Mouse (Mus musculus) urinary bladder, postnatal 10 days (tissue): ENCODE data around the gene Hlcs.

Experiments used
- DNase-seq: peaks from one replicate; pipeline ENCODE4 v3.0.0; 2022; ENCODE audit warnings: low spot score

Hlcs gene

GRCm38 (mm10) chr16:94162000-94162399 is 151.4 kb downstream of the Hlcs start:
- DNase-seq = no peak

GRCm38 (mm10) chr16:94157819-94158218 is 155.6 kb downstream of the Hlcs start:
- no peak for DNase-seq

DNA sequence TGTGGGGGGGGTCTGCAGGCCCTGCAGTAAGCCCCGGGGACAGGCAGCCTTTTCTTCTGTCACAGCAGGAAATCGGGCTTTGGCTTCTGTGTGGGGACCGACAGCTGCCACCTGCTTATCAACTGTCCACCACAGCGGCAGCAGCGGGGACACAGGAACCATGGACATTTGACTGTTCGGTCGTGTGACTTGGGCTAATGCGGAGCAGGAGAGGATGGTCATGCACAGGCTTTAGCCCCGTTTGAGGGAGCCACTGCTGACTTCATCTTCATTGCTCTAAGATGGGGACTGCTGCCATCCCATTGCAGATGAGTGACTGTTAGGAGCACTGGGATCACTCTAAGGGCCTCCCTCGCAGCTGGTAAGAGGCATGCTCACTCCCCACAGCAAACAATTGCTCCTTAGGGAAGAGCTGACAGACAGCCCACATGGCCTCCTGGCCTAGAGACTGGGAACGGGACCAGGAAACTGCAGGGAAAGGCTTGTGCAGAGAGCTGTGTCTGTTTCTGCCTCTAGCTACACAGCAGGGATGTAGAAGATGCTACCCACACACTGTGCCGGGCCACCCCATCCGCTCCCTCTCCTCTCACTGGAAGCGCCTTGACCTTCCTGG is 158.2 kb downstream of the Hlcs start:
- DNase-seq = no peak

DNA sequence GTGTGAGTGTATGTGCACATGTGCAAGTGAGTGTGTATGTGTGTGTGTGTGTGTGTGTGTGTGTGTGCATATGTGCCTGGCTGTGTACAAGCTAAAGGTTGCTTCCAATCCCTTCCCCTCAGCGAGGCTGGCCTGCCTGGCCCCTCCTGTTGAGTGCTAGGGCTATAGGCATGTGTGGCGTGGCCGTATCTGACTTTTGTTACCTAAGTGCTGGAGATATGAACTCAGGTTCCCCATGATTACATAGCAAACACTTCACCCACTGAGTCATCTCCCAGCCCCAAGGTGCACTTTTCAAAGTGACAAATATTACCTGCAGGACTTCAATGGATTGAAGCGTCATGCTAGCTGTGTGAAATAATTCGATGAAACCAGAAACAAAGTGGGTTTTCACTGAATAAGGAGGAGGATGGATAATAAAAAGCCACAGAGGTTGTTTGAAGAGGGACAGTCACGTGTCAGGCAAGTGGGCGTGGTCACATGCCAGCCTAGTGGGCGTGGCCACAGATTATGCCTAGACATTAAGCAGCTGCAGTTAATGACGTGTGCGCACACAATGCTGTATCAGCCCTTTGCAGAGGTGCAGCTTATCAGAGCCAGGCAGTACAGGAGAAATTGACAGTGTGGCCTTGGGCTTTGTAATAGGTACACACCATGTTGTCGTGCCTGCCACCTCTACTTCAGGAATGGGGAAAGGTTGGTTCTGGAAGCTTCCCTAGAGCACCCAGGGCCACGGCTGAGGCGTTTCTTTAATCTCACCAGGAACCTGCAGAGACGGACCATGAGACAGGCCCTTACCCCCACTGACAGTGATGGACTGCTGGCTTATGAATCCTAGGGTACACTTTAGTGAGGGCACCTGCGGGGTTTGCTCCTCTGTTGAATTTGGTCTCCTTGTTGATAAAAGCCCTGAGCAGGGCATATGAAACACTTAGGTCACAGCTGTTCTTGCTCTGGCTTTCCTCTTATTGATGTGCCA is 163.0 kb downstream of the Hlcs start:
- DNase-seq = no peak

GRCm38 (mm10) chr16:94148139-94148538 is 165.2 kb downstream of the Hlcs start:
- DNase-seq = no peak

- no peak for DNase-seq
Observed at GRCm38 (mm10) chr16:94143325-94143724, 170.0 kb downstream of the Hlcs start.

GRCm38 (mm10) chr16:94140746-94141145 is 172.6 kb downstream of the Hlcs start:
- no peak for DNase-seq

DNA sequence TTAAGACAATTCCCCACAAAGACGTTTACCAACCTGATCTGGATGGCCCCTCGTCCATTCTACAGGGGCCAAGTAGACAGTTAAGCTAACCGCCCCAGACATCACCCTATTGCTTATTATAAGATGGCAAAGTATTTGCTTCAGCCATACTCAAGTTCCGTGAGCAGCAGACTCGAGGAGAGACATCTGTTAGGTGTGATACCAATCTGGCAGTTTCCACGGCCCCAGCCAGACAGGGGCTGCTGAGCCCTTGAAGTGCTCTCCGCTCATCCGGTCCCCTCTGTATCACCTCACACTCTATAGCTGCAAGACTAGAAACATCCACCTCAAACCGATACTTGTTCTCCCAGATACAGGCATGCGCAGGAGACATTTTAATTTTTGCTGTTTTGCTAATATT is 179.2 kb downstream of the Hlcs start:
- DNase-seq = no peak

DNA sequence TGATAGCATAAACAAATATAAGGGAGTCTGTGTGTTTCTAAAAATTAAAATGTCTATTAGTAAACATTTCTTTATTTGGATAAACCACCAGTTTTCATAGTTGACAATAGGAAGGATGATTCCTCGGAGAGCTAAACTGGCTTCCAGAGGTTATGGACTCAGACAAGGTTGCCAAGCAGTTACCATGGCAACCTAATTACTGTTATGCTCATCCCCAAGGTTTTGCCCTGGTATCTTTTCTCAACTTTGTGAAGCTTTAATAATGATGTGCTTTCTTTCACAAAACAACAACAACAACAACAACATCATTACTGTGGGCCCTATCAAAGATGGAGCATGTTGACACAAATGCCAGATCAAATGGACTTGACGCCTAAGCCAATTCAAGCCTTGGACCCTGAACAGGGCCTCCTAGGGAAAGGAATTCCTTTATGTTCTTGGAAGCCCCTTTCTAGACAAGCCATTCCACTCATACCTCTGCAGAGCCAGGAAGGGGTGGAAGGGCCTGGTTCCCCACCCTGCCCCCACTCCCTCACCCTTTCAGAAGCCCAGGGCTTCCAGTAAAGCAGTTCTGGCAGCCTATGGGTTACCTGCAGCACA is 185.0 kb downstream of the Hlcs start:
- no peak for DNase-seq

GRCm38 (mm10) chr16:94126200-94126599 is 187.2 kb downstream of the Hlcs start:
- no peak for DNase-seq

DNA sequence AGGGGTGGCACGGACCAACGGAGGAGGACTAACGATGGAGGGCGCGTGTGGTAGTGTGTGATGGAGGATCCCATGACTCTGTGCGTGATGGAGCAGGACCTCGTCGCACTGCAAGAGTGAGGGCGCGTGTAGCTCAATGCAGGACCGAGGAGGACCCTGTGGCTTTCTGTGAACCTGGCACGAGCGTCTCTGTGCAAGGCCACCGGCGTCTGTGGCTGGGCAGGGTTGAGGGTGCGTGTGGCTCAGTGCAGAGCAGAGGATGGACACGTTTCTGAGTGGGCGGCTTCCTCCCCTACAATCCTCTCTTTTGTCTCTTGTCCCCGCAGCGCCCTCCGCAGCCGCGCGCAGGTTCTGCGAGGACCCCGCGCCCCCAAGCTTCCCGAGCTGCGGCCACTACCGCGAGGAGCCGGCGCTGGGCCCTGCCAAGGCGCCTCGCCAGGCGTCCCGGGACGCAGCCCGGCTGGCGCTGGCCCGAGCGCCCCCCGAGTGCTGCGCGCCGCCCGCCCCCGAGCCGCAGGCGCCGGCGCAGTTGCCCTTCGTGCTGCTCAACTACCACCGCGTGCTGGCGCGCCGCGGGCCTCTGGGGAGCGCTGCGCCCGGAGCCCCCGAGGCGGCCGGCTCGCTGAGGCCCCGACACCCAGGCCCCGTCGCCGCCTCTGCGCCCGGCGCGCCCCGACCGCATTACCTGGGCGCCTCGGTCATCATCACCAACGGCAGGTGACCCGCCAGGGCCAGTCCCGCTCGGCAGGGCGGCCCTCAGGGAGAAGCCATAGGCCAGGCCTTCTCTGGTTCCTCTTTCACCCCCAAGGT is 188.0 kb downstream of the Hlcs start:
- no peak for DNase-seq

GRCm38 (mm10) chr16:94123247-94123646 is 190.1 kb downstream of the Hlcs start:
- DNase-seq = no peak

DNA sequence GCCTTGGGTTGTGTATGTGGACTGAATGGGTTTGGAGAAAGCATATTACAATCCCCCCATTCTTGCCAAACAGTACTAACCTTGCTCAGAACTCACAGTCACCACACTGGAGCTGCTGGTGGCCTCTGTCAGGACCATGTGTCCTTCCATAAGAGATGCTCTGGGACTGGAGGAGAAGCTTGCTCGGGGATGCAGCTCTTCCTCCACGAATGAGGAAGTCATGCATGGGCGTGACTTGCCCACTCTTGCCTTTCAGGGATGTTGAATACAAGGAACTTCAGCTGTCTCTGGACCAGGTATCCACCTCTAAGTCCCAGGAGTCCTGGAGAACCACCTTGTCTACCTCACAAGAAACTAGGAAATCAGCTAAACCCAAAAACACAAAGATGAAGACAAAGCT is 191.0 kb downstream of the Hlcs start:
- no peak for DNase-seq

GRCm38 (mm10) chr16:94118394-94118793 is 195.0 kb downstream of the Hlcs start:
- DNase-seq = no peak

DNA sequence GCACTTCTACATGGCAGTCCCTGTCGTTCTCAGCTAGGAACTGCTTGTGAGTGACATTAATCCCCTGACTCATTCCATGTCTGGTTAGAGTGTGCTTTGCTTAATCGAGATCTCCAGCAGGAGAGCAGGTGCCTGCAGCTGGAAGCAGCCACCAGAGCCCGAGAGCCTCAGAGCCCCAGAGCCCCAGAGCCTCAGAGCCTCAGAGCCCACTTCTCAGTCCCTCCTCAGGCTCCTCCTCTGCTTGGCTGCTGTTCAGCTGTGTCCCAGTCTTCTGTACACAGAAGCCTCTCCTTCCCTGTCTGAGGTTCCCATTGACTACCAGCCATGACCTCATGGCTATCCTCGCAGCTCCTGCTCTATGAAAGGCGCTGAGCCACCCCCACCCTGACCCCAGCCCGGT is 196.0 kb downstream of the Hlcs start:
- no peak for DNase-seq

DNA sequence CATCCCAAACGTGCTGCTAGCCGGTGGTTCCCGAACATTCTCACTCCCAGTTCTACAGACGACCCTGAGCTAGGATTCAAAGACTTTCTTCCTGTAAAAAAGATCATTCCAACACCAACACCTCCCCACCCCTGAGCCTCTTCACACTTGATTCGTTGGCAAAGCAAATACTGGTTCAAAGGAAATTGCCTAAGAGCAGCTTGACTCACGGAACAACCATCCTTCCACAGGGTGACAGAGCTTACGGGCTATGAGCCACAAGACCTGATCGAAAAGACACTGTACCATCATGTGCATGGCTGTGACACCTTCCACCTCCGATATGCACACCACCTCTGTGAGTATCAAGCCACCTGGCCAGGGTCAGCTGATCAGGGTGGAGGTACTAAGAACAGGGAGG is 198.7 kb downstream of the Hlcs start:
- no peak for DNase-seq

DNA sequence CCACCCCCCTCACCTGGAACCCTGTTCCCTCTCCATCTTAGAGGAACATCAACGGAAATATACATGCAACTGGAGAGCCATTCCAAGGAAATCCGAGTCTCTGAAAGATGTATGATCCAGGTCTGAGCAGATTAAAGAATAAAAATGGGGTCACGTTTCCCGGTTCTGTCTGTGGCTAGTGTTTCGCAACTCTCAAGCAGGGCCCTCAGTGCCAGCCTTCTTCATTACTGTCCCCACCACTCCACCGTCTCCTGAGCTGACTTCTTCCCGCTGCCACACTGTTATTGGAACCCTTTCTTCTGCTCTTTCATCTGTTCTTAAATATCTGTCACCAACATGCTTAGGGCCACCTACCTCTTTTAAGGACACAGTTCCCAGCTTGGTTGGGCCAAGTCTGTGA is 200.2 kb downstream of the Hlcs start:
- no peak for DNase-seq

DNA sequence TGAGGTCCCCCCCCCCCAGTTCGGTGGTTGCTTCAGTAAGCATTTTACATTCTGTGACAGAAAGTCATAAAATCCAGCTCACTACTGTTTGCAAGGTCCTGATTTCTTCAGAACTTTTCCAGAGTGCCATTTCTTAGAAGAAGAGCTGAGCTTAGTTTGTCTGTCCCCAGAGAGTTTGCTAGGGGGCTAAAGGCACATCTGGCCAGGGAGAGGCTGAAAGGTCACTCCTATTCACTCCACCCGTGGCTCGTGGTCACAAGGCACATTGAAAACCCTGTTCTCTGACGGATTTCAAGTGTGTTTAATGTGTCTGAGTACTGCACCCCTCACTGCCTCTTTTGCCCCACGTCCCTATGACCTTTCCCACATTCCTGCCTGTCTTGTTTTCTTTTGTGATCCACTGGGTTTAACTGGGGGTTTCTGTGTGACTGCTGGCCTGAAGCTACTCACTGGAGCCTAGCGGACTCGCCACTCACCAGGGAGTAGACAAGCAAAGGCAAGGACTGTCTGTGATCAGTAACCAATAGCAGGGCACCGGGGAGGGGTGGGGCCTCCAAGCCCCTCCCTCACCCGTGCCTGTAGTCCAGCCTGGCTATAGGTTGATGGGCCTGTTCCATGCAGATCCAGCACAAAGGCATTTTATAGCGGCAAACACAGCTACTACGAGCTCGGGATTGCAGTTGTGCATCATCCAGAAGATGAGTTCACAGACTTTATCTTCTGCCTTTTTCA is 215.5 kb downstream of the Hlcs start:
- DNase-seq = no peak

DNA sequence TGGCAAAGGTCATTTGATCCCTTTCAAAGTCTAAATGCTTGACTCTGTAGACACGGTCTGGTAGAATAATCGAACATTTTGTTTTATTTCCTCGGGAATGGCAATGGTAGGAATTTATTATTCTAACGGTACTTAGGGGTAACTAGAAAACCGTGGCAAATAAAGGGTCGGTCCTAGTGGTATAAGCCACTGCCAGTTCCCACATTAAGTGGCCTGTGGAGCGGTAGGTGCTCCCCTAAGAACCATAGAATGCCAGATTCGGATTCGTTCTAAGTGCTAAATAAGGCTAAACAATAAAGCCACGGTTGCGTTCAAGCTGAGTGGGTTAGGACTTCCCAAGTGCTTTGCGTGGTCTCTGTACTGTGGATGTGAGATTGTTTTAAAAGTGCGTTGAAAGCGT is 216.9 kb downstream of the Hlcs start:
- no peak for DNase-seq

DNA sequence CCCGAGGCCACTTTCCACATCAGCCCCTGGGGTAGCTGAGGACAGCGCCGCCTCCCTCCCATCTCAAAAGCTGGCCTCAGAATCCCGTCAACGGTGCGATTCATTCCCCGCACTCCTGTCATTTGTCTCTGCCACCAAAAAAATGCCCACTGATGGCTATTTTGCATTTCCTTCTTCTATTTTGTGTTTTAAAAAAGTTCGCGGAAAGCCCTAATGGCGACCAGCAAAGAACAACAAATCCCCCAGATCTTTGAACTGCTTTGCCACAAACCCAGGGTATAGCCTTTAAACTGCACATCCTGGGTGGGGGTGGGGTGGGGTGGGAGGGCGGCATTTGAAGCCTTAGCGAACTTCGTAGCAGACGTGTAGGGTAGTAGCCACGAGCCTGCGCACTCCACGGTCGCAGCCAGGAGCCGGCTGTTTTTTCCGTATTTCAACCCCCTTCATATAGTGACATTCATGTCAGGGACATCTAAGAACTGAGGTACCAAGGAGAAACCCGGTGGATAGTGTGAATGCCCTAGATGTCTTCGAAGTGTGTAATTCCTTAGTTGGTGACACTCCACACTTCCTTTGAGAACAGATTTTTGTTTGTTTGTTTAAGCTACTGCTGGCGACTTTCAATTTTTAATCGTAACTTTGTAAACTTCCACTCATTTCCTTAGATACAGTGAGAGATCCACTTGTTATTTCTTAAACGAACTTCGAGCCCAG is 218.1 kb downstream of the Hlcs start:
- no peak for DNase-seq
